Comparison of ENCODE assay signal across 9 mouse cellular contexts in the genomic region with DNA sequence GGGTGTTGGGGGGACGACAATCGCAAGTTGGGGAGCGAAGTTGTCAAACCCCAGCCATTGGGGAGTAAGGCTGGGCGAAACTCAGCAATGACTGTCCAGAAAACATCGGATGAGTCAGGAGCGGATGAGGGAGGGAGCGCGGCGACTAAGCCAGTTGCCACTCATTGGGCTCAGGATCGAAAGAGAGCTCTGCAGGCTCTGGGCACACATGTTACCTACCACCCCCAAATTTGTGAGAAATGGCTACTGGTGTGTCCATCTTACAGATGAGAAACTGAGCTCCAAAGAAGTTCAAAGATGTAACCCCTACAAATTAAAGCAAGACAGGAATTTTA. TPM values are rescaled to one million over a fixed set of nuclear protein-coding genes. Genes with fewer than 3 reads are reported as not detected.
A peak's percentile ranks its signal among the peaks of the same experiment; 100 is the strongest.
DNase-seq lines count a peak whose midpoint lies in the region; ATAC-seq lines count a peak whose summit lies in the region.
"Had no signal": no experiment of that assay in that cellular context is flagged by ENCODE, and none has a peak within 500 bp of the region (broad histone marks: within the 10 kb centered on the region; RNA-seq: fewer than 3 reads in every experiment).

No protein-coding gene starts in this region.

- H3K4me1 ChIP-seq in kidney, embryonic 14.5 days (ENCODE audit: control insufficient read depth, insufficient read depth, low read length), result peaks cover 26% of the 10 kb centered on the region
- peaks cover 17% of the 10 kb centered on the region for H3K4me1 ChIP-seq in hindbrain, embryonic 14.5 days (replicated peaks; ENCODE audit: control insufficient read depth, insufficient read depth, low read length)
- peaks cover 15% of the 10 kb centered on the region for H3K4me1 ChIP-seq in midbrain, embryonic 14.5 days (ENCODE audit: control insufficient read depth, insufficient read depth, low read length)

- H3K9me3 ChIP-seq in kidney, embryonic 14.5 days (ENCODE audit: control insufficient read depth, low read length), result no peaks in the 10 kb centered on the region
- H3K9me3 ChIP-seq in hindbrain, embryonic 14.5 days (ENCODE audit: control insufficient read depth, low read length), result no peaks in the 10 kb centered on the region
- no peaks in the 10 kb centered on the region for H3K9me3 ChIP-seq in midbrain, embryonic 14.5 days (ENCODE audit: control insufficient read depth, low read length)

- no peak for DNase-seq in kidney, postnatal 14 days
- no peak for DNase-seq in hindbrain, embryonic 14.5 days (ENCODE audit: low spot score)
- DNase-seq in midbrain, embryonic 14.5 days, result no peak
- DNase-seq in cerebellum, adult 9-10 months, result no peak
- DNase-seq in cerebellum, postnatal 10 days, result no peak
- DNase-seq in gastrocnemius, postnatal 4 days (ENCODE audit: low spot score in 2 of 2), result no peak

- 0 out of 2 replicates have a peak, but pooled peaks have one; percentile 1 for ATAC-seq in kidney, embryonic 14.5 days (ENCODE audit: low FRiP score, low TSS enrichment)
- peak; percentile 29 for ATAC-seq in activated CD4-positive, CD25-positive, alpha-beta regulatory T cell, adult 4 months
- ATAC-seq in hindbrain, embryonic 14.5 days (ENCODE audit: low FRiP score), result no peak
- ATAC-seq in midbrain, embryonic 14.5 days (ENCODE audit: low FRiP score, low TSS enrichment), result no peak

- peaks cover 4% of the 10 kb centered on the region; the same call in 1 of the 2 replicates for H3K36me3 ChIP-seq in kidney, embryonic 14.5 days (ENCODE audit: control insufficient read depth, insufficient read depth, low read length)
- 0 out of 2 replicates have a peak, but pooled peaks cover 5% of the 10 kb centered on the region for H3K36me3 ChIP-seq in hindbrain, embryonic 14.5 days (replicated peaks; ENCODE audit: control insufficient read depth, insufficient read depth)
- H3K36me3 ChIP-seq in midbrain, embryonic 14.5 days (ENCODE audit: control insufficient read depth, insufficient read depth, low read length), result no peaks in the 10 kb centered on the region

- no peaks in the 10 kb centered on the region for H3K27me3 ChIP-seq in kidney, embryonic 14.5 days (ENCODE audit: control insufficient read depth, insufficient read depth, low read length)
- H3K27me3 ChIP-seq in hindbrain, embryonic 14.5 days (ENCODE audit: control insufficient read depth, insufficient read depth, low read length), result no peaks in the 10 kb centered on the region
- H3K27me3 ChIP-seq in midbrain, embryonic 14.5 days (ENCODE audit: control insufficient read depth, insufficient read depth, low read length), result no peaks in the 10 kb centered on the region; the same call in 1 of the 2 replicates

- H3K27ac ChIP-seq in kidney, embryonic 14.5 days (ENCODE audit: low read depth, low read length), result peak overlapping the region; percentile 88; the same call in 1 of the 2 replicates
- H3K27ac ChIP-seq in hindbrain, embryonic 14.5 days, result peak overlapping the region; percentile 84; the same call in 1 of the 2 replicates
- H3K27ac ChIP-seq in midbrain, embryonic 14.5 days (replicated peaks; ENCODE audit: low read depth, low read length), result peak overlapping the region; percentile 88

- H3K4me2 ChIP-seq in kidney, embryonic 14.5 days (replicated peaks; ENCODE audit: low read depth, low read length), result peak overlapping the region; percentile 82
- H3K4me2 ChIP-seq in hindbrain, embryonic 14.5 days (replicated peaks), result peak overlapping the region; percentile 86
- H3K4me2 ChIP-seq in midbrain, embryonic 14.5 days (ENCODE audit: low read length), result peak overlapping the region; percentile 86

- H3K4me3 ChIP-seq in kidney, embryonic 14.5 days (ENCODE audit: low read length), result peak overlapping the region; percentile 75
- H3K4me3 ChIP-seq in hindbrain, embryonic 14.5 days (replicated peaks; ENCODE audit: low read length), result peak overlapping the region; percentile 79
- peak overlapping the region; percentile 73 for H3K4me3 ChIP-seq in midbrain, embryonic 14.5 days (replicated peaks; ENCODE audit: low read depth, low read length)

- 1% methylated on average over 10 of the region's 10 CpGs for WGBS in kidney, embryonic 14.5 days
- under 1% methylated on average over 10 of the region's 10 CpGs for WGBS in hindbrain, embryonic 14.5 days
- under 1% methylated on average over 10 of the region's 10 CpGs for WGBS in midbrain, embryonic 14.5 days

- peak overlapping the region; percentile 97 for H3K9ac ChIP-seq in kidney, embryonic 14.5 days (ENCODE audit: low read depth, low read length)
- H3K9ac ChIP-seq in hindbrain, embryonic 14.5 days, result peak overlapping the region; percentile 89
- peak overlapping the region; percentile 95 for H3K9ac ChIP-seq in midbrain, embryonic 14.5 days (replicated peaks; ENCODE audit: low read length)

RNA-seq across cellular contexts. Expression of a gene that starts 0.2 kb away (rescaled TPM):
- 52.3 and 94.7 TPM in 2 replicates for polyA plus RNA-seq in kidney, embryonic 14.5 days (2014; fragmentation: Nextera tagmentation; extraction: Ambion mirVana)
- 10 to 100 TPM; 44.3 to 47.1 TPM for polyA plus RNA-seq in activated CD4-positive, CD25-positive, alpha-beta regulatory T cell, adult 4 months (2017; shearing (Covaris generic))
- polyA plus RNA-seq in hindbrain, embryonic 14.5 days (2014; fragmentation: Nextera tagmentation; extraction: Ambion mirVana), result 80.5 and 81.0 TPM in 2 replicates
- 57.9 and 68.7 TPM in 2 replicates for polyA plus RNA-seq in midbrain, embryonic 14.5 days (2014; fragmentation: Nextera tagmentation; extraction: Ambion mirVana)
- total RNA-seq in gastrocnemius, postnatal 4 days (2021), result 100 to 1,000 TPM; 103 to 106 TPM

RNA-seq across cellular contexts. Expression of a gene that starts 47.2 kb away (rescaled TPM):
- not detected in 2 replicates for polyA plus RNA-seq in kidney, embryonic 14.5 days (2014; fragmentation: Nextera tagmentation; extraction: Ambion mirVana)
- under 1 TPM in 1 of 2 experiments, not detected in 1; 0.13 TPM for polyA plus RNA-seq in activated CD4-positive, CD25-positive, alpha-beta regulatory T cell, adult 4 months (2017; shearing (Covaris generic))
- polyA plus RNA-seq in hindbrain, embryonic 14.5 days (2014; fragmentation: Nextera tagmentation; extraction: Ambion mirVana), result not detected in 2 replicates
- polyA plus RNA-seq in midbrain, embryonic 14.5 days (2014; fragmentation: Nextera tagmentation; extraction: Ambion mirVana), result 0.28 TPM in 1 of 2 replicates, not detected in the other
- not detected for total RNA-seq in gastrocnemius, postnatal 4 days (2021)
- total RNA-seq: layer of hippocampus, adult 18-20 months had no signal

Comparison
In these comparisons a context has a peak if more than half of its experiments do, and no peak if none do; other contexts are left out.
1. ATAC-seq: peak in kidney, embryonic 14.5 days (single experiment) and activated CD4-positive, CD25-positive, alpha-beta regulatory T cell, adult 4 months (single experiment); none in hindbrain, embryonic 14.5 days (single experiment) and midbrain, embryonic 14.5 days (single experiment).
2. Peak in every context shown above with its lines, with median percentiles within 50 percentile points of each other: H3K27ac ChIP-seq, H3K4me2 ChIP-seq, H3K4me3 ChIP-seq and H3K9ac ChIP-seq.